In genomic region chr11:65213806-65214205, GRCm38 (mm10) we compare ENCODE assay signal across 30 mouse cellular contexts. TPM values are rescaled to one million over a fixed set of nuclear protein-coding genes. Genes with fewer than 3 reads are reported as not detected.
"Had no signal": no experiment of that assay in that cellular context is flagged by ENCODE, and none has a peak within 500 bp of the region (broad histone marks: within the 10 kb centered on the region; RNA-seq: fewer than 3 reads in every experiment).

No protein-coding gene starts in this region.

- DNase-seq: forebrain, postnatal 0 days; gastrocnemius, postnatal 14 days; gastrocnemius, postnatal 36 days; heart, adult 2 months; kidney, adult 11 months; kidney, adult 8-10 months; kidney, postnatal 10 days; kidney, postnatal 25 days; kidney, postnatal 4 days; liver; liver, embryonic 13.5 days; liver, postnatal 0 days; lung, adult 2 months had no signal

- H3K36me3 ChIP-seq: hindbrain, embryonic 13.5 days; hindbrain, embryonic 15.5 days; limb, embryonic 10.5 days; limb, embryonic 12.5 days; liver, embryonic 13.5 days; liver, embryonic 15.5 days had no signal

- H3K4me2 ChIP-seq: heart, embryonic 12.5 days; hindbrain, embryonic 13.5 days; hindbrain, embryonic 15.5 days; limb, embryonic 12.5 days; liver, embryonic 11.5 days; liver, embryonic 13.5 days; liver, embryonic 15.5 days had no signal

- ATAC-seq: forebrain, postnatal 0 days; hindbrain, postnatal 0 days; intestine, embryonic 16.5 days; liver, postnatal 0 days had no signal

- H3K27me3 ChIP-seq: heart, embryonic 12.5 days; hindbrain, embryonic 13.5 days; hindbrain, embryonic 15.5 days; limb, embryonic 12.5 days; liver, embryonic 13.5 days; liver, embryonic 15.5 days had no signal

- H3K9me3 ChIP-seq: heart, embryonic 12.5 days; hindbrain, embryonic 13.5 days; hindbrain, embryonic 15.5 days; limb, embryonic 10.5 days; limb, embryonic 12.5 days; liver, embryonic 13.5 days; liver, embryonic 15.5 days had no signal

- H3K4me3 ChIP-seq: heart, adult 2 months; heart, embryonic 12.5 days; hindbrain, embryonic 13.5 days; hindbrain, embryonic 15.5 days; layer of hippocampus, adult 2 months; left cerebral cortex, adult 2 months; limb, embryonic 10.5 days; limb, embryonic 12.5 days; liver, embryonic 13.5 days; liver, embryonic 15.5 days had no signal

- H3K4me1 ChIP-seq: hindbrain, embryonic 15.5 days; limb, embryonic 10.5 days; liver, embryonic 13.5 days; liver, embryonic 15.5 days had no signal

- H3K9ac ChIP-seq: forebrain, postnatal 0 days; heart, embryonic 12.5 days; hindbrain, embryonic 13.5 days; hindbrain, embryonic 15.5 days; limb, embryonic 12.5 days; liver, embryonic 13.5 days; liver, embryonic 15.5 days; liver, postnatal 0 days had no signal

- H3K27ac ChIP-seq: hindbrain, embryonic 13.5 days; hindbrain, embryonic 15.5 days; hindbrain, postnatal 0 days; layer of hippocampus, adult 2 months; left cerebral cortex, adult 2 months; limb, embryonic 10.5 days; limb, embryonic 12.5 days; liver, embryonic 13.5 days; liver, embryonic 15.5 days had no signal

RNA-seq across cellular contexts. Expression of gene Arhgap44, which starts 51.0 kb away (rescaled TPM):
- total RNA-seq: hematopoietic stem cell, adult 5-6 weeks had no signal

RNA-seq across cellular contexts. Expression of gene 1700086D15Rik, which starts 54.1 kb away (rescaled TPM):
- total RNA-seq: gastrocnemius, postnatal 14 days; hematopoietic stem cell, adult 5-6 weeks had no signal
- polyA plus RNA-seq: gonadal fat pad, adult 2 months; heart, adult 2 months; hindbrain, embryonic 11.5 days; hindbrain, embryonic 13.5 days; hindbrain, embryonic 15.5 days; intestine, embryonic 14.5 days; intestine, embryonic 16.5 days; kidney, embryonic 14.5 days; kidney, embryonic 16.5 days; limb, embryonic 10.5 days; limb, embryonic 12.5 days; liver, embryonic 11.5 days; liver, embryonic 13.5 days; liver, embryonic 15.5 days; liver, postnatal 0 days had no signal

RNA-seq across cellular contexts. Expression of gene Myocd, which starts 56.0 kb away (rescaled TPM):
- total RNA-seq: hematopoietic stem cell, adult 5-6 weeks had no signal
